Mouse (Mus musculus) liver, embryonic 13.5 days (tissue): ENCODE measurements at regions not wholly inside any gene's neighbourhood (a gene's known extent, or its start where the extent isn't known, plus 50 kb on each side); places are given as distances from the start of the nearest gene placed in this dataset.

ENCODE experiments used
- ATAC-seq: fragments of 200-750 bp; cut with Nextera tagmentation; 2 replicates; pipeline ENCODE4 v1.8.0; 2017; ENCODE audit warnings: low read depth, mild to moderate bottlenecking, moderate number of reproducible peaks, moderate library complexity
- DNase-seq: peaks from one replicate; pipeline ENCODE4 v3.0.0; 2022
- H3K27ac ChIP-seq: fragments of 300-500 bp; sonication (generic); 2 replicates; pipeline ENCODE4 v1.5.1; 2015; ENCODE audit warnings: moderate library complexity, mild to moderate bottlenecking, inconsistent platforms
- H3K27me3 ChIP-seq: fragments of 300-500 bp; sonication (generic); 2 replicates; pipeline ENCODE4 v1.6.1; 2015; ENCODE audit warnings: mild to moderate bottlenecking, inconsistent platforms
- H3K36me3 ChIP-seq: fragments of 300-500 bp; sonication (generic); 2 replicates; pipeline ENCODE4 v1.6.1; 2015; ENCODE audit warnings: mild to moderate bottlenecking, inconsistent platforms
- H3K4me1 ChIP-seq: fragments of 300-500 bp; sonication (generic); replicated peaks from 2 replicates; pipeline ENCODE4 v1.6.1; 2015; ENCODE audit warnings: inconsistent platforms
- H3K4me2 ChIP-seq: fragments of 300-500 bp; sonication (generic); 2 replicates; pipeline ENCODE4 v1.6.1; 2015; ENCODE audit warnings: inconsistent platforms, mild to moderate bottlenecking, moderate library complexity
- H3K4me3 ChIP-seq: fragments of 300-500 bp; sonication (generic); replicated peaks from 2 replicates; pipeline ENCODE4 v1.5.1; 2015; ENCODE audit warnings: mild to moderate bottlenecking, inconsistent platforms
- H3K9ac ChIP-seq: fragments of 300-500 bp; sonication (generic); 2 replicates; pipeline ENCODE4 v1.6.1; 2015; ENCODE audit warnings: mild to moderate bottlenecking, inconsistent platforms
- H3K9me3 ChIP-seq: fragments of 300-500 bp; sonication (generic); replicated peaks from 2 replicates; pipeline ENCODE4 v1.6.1; 2016; ENCODE audit warnings: inconsistent platforms
- WGBS: fragments of 180-500 bp; shearing (Covaris S2); methylation state at CpG from one replicate; pipeline ENCODE4 v1.1.7; 2015; ENCODE audit not compliant: insufficient replicate concordance; 5-methylcytosine and 5-hydroxymethylcytosine counted together

DNA sequence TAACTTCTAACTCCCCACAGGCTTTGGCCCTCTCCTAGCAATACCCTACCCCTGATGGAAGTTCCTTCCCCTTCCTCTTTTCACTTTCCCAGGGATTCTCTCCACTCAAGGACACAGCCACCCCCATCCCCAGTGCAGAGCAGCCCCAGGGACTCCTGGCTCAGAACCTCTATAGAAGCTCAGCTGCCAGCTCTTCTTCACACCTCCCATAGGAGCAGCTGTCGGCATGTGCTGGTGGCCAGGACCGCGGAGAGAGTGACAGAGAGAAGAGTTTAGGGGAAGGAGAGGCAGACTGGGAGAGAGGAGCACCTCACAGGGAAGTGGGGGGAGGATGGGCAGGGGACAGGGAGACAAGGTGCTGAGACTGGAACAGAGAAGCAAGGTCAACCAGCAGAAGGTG, 199.8 kb upstream of the Csf3r start:
- DNase-seq: no peak
- Histone ChIP-seq H3K4me1 (no peaks in the 10 kb centered on the region), H3K27ac (no peak overlapping the region), H3K9me3 (no peaks in the 10 kb centered on the region), H3K4me3 (no peak overlapping the region), H3K27me3 (no peaks in the 10 kb centered on the region), H3K9ac (no peak overlapping the region), H3K4me2 (no peak overlapping the region), H3K36me3 (no peaks in the 10 kb centered on the region)
- no peak for ATAC-seq
- WGBS: 17% methylated on average over 3 of the region's 3 CpGs

GRCm38 (mm10) chr4:125826416-125826815, 197.9 kb upstream of the Csf3r start:
- Histone ChIP-seq H3K36me3 (no peaks in the 10 kb centered on the region), H3K4me2 (no peak overlapping the region), H3K27ac (no peak overlapping the region), H3K4me3 (no peak overlapping the region), H3K4me1 (no peaks in the 10 kb centered on the region), H3K27me3 (no peaks in the 10 kb centered on the region), H3K9ac (no peak overlapping the region), H3K9me3 (no peaks in the 10 kb centered on the region)
- 54% methylated on average over 5 of the region's 5 CpGs for whole genome bisulfite sequencing
- DNase-seq (no peak), ATAC-seq (no peak)

- no peaks in the 10 kb centered on the region for H3K36me3 ChIP-seq
- peak; percentile 18 for DNase-seq
- H3K4me1 ChIP-seq: no peaks in the 10 kb centered on the region
- no peak overlapping the region for H3K4me2 ChIP-seq
- H3K27me3 ChIP-seq: no peaks in the 10 kb centered on the region
- no peak overlapping the region for H3K27ac ChIP-seq
- ATAC-seq: no peak
- H3K4me3 ChIP-seq: no peak overlapping the region
- WGBS: 1% methylated on average over 8 of the region's 8 CpGs
- H3K9ac ChIP-seq: no peak overlapping the region
- no peaks in the 10 kb centered on the region for H3K9me3 ChIP-seq
These were observed 189.1 kb upstream of the Csf3r start for GRCm38 (mm10) chr4:125835250-125835649.

GRCm38 (mm10) chr4:125847568-125847967, 176.8 kb upstream of the Csf3r start:
- no peak for ATAC-seq
- no peaks in the 10 kb centered on the region for H3K36me3 ChIP-seq
- 73% methylated on average over 3 of the region's 3 CpGs for WGBS
- no peaks in the 10 kb centered on the region for H3K9me3 ChIP-seq
- H3K27me3 ChIP-seq: no peaks in the 10 kb centered on the region
- no peak overlapping the region for H3K27ac ChIP-seq
- H3K4me3 ChIP-seq: no peak overlapping the region
- no peak for DNase-seq
- H3K4me2 ChIP-seq: no peak overlapping the region
- H3K4me1 ChIP-seq: no peaks in the 10 kb centered on the region
- no peak overlapping the region for H3K9ac ChIP-seq

- no peak overlapping the region for H3K4me3 ChIP-seq
These were observed 174.1 kb upstream of the Csf3r start for GRCm38 (mm10) chr4:125850300-125850699.

GRCm38 (mm10) chr4:125852545-125852944, 171.8 kb upstream of the Csf3r start:
- H3K4me3 ChIP-seq: no peak overlapping the region
- no peaks in the 10 kb centered on the region for H3K27me3 ChIP-seq
- H3K27ac ChIP-seq: no peak overlapping the region
- ATAC-seq: no peak
- no peak overlapping the region for H3K9ac ChIP-seq
- no peaks in the 10 kb centered on the region for H3K36me3 ChIP-seq
- H3K4me1 ChIP-seq: 0 out of 2 replicates have a peak, but pooled peaks cover 9% of the 10 kb centered on the region
- no peaks in the 10 kb centered on the region for H3K9me3 ChIP-seq
- DNase-seq: no peak
- H3K4me2 ChIP-seq: no peak overlapping the region
- WGBS: 57% methylated on average over 4 of the region's 4 CpGs

More at GRCm38 (mm10) chr4:125850300-125850699, 174.1 kb upstream of the Csf3r start:
- WGBS: 4% methylated on average over 4 of the region's 4 CpGs
- DNase-seq (peak; percentile 3), ATAC-seq (no peak)
- H3K36me3 ChIP-seq: no peaks in the 10 kb centered on the region
- H3K4me1 ChIP-seq: no peaks in the 10 kb centered on the region
- no peaks in the 10 kb centered on the region for H3K9me3 ChIP-seq
- no peaks in the 10 kb centered on the region for H3K27me3 ChIP-seq
- H3K27ac ChIP-seq: no peak overlapping the region
- no peak overlapping the region for H3K4me2 ChIP-seq
- no peak overlapping the region for H3K9ac ChIP-seq

- no peak overlapping the region for H3K27ac ChIP-seq
- peak; percentile 70 for ATAC-seq
- no peak for DNase-seq
- no peak overlapping the region for H3K9ac ChIP-seq
- 0 out of 2 replicates have a peak, but pooled peaks cover 9% of the 10 kb centered on the region for H3K4me1 ChIP-seq
- WGBS: 38% methylated on average over 11 of the region's 11 CpGs
- H3K9me3 ChIP-seq: no peaks in the 10 kb centered on the region
- no peak overlapping the region for H3K4me2 ChIP-seq
- H3K36me3 ChIP-seq: no peaks in the 10 kb centered on the region
- H3K4me3 ChIP-seq: no peak overlapping the region
- no peaks in the 10 kb centered on the region for H3K27me3 ChIP-seq
These were observed 168.3 kb upstream of the Csf3r start for GRCm38 (mm10) chr4:125855983-125856591.

DNA sequence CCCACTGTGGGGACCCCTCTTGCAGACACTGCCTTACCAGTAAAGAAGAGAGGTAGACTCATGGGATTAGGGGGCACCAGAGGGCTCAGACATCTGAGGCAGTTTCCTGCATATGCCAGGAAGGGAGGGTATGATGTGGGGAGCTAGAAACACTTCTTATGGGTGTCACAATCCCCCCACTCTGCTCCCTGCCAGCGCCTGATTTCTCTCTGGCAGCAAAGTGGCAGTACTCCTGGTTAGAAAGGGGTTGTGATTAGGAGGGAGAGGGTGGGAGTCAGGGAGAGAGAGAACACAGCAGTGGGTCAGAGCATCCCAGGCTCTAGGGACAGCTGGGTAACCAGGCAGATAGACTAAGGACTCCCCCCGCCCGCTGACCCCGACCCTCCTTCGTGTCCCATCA, 167.6 kb upstream of the Csf3r start:
- DNase-seq (no peak), ATAC-seq (no peak)
- 54% methylated on average over 5 of the region's 5 CpGs for WGBS
- H3K9ac ChIP-seq: no peak overlapping the region
- H3K4me3 ChIP-seq: no peak overlapping the region
- no peak overlapping the region for H3K4me2 ChIP-seq
- no peaks in the 10 kb centered on the region for H3K27me3 ChIP-seq
- no peak overlapping the region for H3K27ac ChIP-seq
- H3K9me3 ChIP-seq: no peaks in the 10 kb centered on the region
- 0 out of 2 replicates have a peak, but pooled peaks cover 9% of the 10 kb centered on the region for H3K4me1 ChIP-seq
- no peaks in the 10 kb centered on the region for H3K36me3 ChIP-seq

DNA sequence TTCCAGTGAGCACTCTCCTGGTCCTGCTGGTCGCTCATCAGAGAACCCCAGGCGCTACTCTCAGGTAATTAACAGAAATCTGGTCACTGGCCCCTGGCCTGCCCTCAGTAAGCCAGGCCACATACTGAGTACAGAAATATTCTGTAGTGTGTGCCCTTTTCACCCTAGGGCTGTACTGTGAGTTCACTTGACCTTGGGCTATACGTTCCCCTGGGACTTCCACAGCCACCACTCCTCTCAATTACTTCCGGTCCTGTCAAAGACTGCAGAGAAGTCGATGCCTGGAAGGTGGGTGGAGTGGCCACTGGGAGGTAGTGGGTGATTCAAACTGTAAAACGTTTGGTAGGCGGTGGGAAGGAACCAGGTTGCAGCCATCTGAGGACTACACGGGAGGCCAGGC, 159.3 kb upstream of the Csf3r start:
- no peak overlapping the region for H3K9ac ChIP-seq
- ATAC-seq (no peak), DNase-seq (no peak)

DNA sequence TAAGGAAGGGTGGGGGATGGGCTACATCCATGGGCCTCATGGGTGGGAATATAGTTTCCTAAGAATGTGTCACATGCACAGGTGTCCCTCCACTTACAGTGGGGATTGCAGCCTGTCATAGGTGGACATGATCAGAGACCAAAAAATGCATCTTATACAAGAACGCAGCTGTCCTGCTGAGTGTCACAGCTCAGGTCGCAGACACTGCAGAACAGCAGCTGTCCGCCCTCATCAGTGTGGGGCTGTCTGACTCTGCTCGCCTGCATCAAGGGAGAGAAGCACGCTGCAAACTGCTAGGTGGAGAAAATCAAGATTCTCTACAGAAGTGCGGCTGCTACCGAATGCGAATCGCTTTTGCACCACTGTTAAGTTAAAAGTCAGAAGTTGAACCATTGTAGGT, 158.6 kb upstream of the Csf3r start:
- Histone ChIP-seq H3K9ac (no peak overlapping the region), H3K4me2 (no peak overlapping the region), H3K4me3 (no peak overlapping the region), H3K9me3 (no peaks in the 10 kb centered on the region), H3K27ac (no peak overlapping the region), H3K27me3 (no peaks in the 10 kb centered on the region), H3K36me3 (no peaks in the 10 kb centered on the region), H3K4me1 (no peaks in the 10 kb centered on the region)
- DNase-seq (no peak), ATAC-seq (no peak)
- 63% methylated on average over 9 of the region's 9 CpGs for WGBS

More for the DNA sequence above, 159.3 kb upstream of the Csf3r start:
- Histone ChIP-seq H3K4me1 (no peaks in the 10 kb centered on the region), H3K4me3 (no peak overlapping the region), H3K4me2 (no peak overlapping the region), H3K9me3 (no peaks in the 10 kb centered on the region), H3K36me3 (no peaks in the 10 kb centered on the region), H3K27me3 (no peaks in the 10 kb centered on the region), H3K27ac (no peak overlapping the region)
- WGBS: 22% methylated on average over 8 of the region's 8 CpGs

- Histone ChIP-seq H3K36me3 (no peaks in the 10 kb centered on the region), H3K27ac (no peak overlapping the region), H3K4me3 (no peak overlapping the region), H3K27me3 (no peaks in the 10 kb centered on the region), H3K9ac (no peak overlapping the region), H3K9me3 (no peaks in the 10 kb centered on the region), H3K4me1 (no peaks in the 10 kb centered on the region), H3K4me2 (no peak overlapping the region)
- ATAC-seq (no peak), DNase-seq (no peak)
- 64% methylated on average over 13 of the region's 13 CpGs for WGBS
These were observed 153.1 kb upstream of the Csf3r start for GRCm38 (mm10) chr4:125871211-125871610.

DNA sequence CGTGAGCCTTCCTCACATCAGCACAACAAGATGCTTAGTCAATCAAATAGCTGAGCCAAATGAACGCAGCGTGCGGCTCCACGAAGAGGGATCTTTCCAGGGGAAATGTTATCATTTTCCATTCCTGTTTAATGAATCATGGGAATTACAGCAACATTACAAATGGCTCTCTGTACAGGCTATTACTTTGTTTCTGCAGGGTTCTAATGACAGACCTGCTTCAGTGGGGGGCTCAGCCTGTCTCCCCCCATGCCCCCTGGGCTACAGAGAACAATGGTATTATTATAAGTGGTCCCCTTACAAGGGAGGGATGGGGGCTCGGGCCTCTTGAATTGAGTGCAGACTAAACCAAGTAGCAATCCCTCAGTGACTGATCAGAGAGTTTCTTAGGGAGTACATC, 144.3 kb upstream of the Csf3r start:
- Histone ChIP-seq H3K27me3 (no peaks in the 10 kb centered on the region), H3K36me3 (no peaks in the 10 kb centered on the region), H3K4me3 (no peak overlapping the region), H3K4me2 (no peak overlapping the region), H3K27ac (no peak overlapping the region), H3K4me1 (no peaks in the 10 kb centered on the region), H3K9ac (no peak overlapping the region), H3K9me3 (no peaks in the 10 kb centered on the region)
- WGBS: 67% methylated on average over 6 of the region's 6 CpGs
- DNase-seq (no peak), ATAC-seq (no peak)
